Mouse (Mus musculus) ES-E14 (cell line): ENCODE measurements around the gene Crebrf.

ENCODE experiments used
- CHD2 ChIP-seq: IDR thresholded peaks from 2 replicates; pipeline ENCODE4 v1.6.1; 2014; ENCODE audit warnings: mild to moderate bottlenecking, low read depth, low read length, inconsistent platforms
- HCFC1 ChIP-seq: IDR thresholded peaks from 2 replicates; pipeline ENCODE4 v1.6.1; 2012; ENCODE audit warnings: low read length, inconsistent platforms, borderline replicate concordance; ENCODE audit not compliant: insufficient read depth
- MAFK ChIP-seq: IDR thresholded peaks from 2 replicates; pipeline ENCODE4 v1.6.1; 2014; ENCODE audit warnings: mild to moderate bottlenecking, low read depth, low read length, inconsistent platforms; ENCODE audit not compliant: insufficient read depth
- ZC3H11A ChIP-seq: IDR thresholded peaks from 2 replicates; pipeline ENCODE4 v1.6.1; 2012; ENCODE audit warnings: low read depth, mild to moderate bottlenecking, inconsistent platforms, low read length, borderline replicate concordance
- ZNF384 ChIP-seq: IDR thresholded peaks from 2 replicates; pipeline ENCODE4 v1.6.1; 2012; ENCODE audit warnings: low read depth, low read length, inconsistent platforms

- TF ChIP-seq MAFK (no peak), ZNF384 (no peak), CHD2 (no peak), HCFC1 (no peak), ZC3H11A (no peak)
Observed at GRCm38 (mm10) chr17:26691110-26691509, 24.3 kb upstream of the Crebrf start.
